Mouse (Mus musculus): ENCODE measurements around the gene Irak2.
"Not testable (repeated sequence)": the region's sequence is repeated elsewhere in the genome, so short reads cannot be mapped to it uniquely, and the experiment has no call there.

The Irak2 gene

GRCm38 (mm10) chr6:113692661-113693133, 54.4 kb downstream of the Irak2 start:
- in situ Hi-C loops (cut with MboI; ENCODE audit: low sequenced_read_pairs): no loop called here

GRCm38 (mm10) chr6:113693377-113693776, 55.1 kb downstream of the Irak2 start:
- in situ Hi-C loops (cut with MboI; ENCODE audit: low sequenced_read_pairs): no loop called here

GRCm38 (mm10) chr6:113695203-113695602, 56.9 kb downstream of the Irak2 start:
- in situ Hi-C loops (cut with MboI; ENCODE audit: low sequenced_read_pairs): no loop called here

GRCm38 (mm10) chr6:113695766-113696355, 57.6 kb downstream of the Irak2 start:
- in situ Hi-C loops (cut with MboI; ENCODE audit: low sequenced_read_pairs): no loop called here

- in situ Hi-C loops (cut with MboI; ENCODE audit: low sequenced_read_pairs): no loop called here
Measured at GRCm38 (mm10) chr6:113696582-113697221, 58.4 kb downstream of the Irak2 start, which contains the start of gene Tatdn2. Gene Tatdn2 (plus strand): TSS chr6:113697050.

GRCm38 (mm10) chr6:113697222-113698205, 59.2 kb downstream of the Irak2 start:
- in situ Hi-C loops (cut with MboI; ENCODE audit: low sequenced_read_pairs): no loop called here

- in situ Hi-C loops (cut with MboI; ENCODE audit: low sequenced_read_pairs): no loop called here
Measured at GRCm38 (mm10) chr6:113712718-113713117, 74.5 kb downstream of the Irak2 start.

- in situ Hi-C loops (cut with MboI; ENCODE audit: low sequenced_read_pairs): not testable (repeated sequence)
Measured at GRCm38 (mm10) chr6:113713389-113713788, 75.1 kb downstream of the Irak2 start.

GRCm38 (mm10) chr6:113714276-113714675, 76.0 kb downstream of the Irak2 start:
- in situ Hi-C loops (cut with MboI; ENCODE audit: low sequenced_read_pairs): no loop called here

- in situ Hi-C loops (cut with MboI; ENCODE audit: low sequenced_read_pairs): no loop called here
Measured at GRCm38 (mm10) chr6:113714797-113715196, 76.5 kb downstream of the Irak2 start.

GRCm38 (mm10) chr6:113717541-113717940, 79.3 kb downstream of the Irak2 start:
- in situ Hi-C loops (cut with MboI; ENCODE audit: low sequenced_read_pairs): no loop called here

GRCm38 (mm10) chr6:113719878-113720277, 81.6 kb downstream of the Irak2 start, which contains the start of gene Ghrl:
Gene Ghrl (minus strand): TSS chr6:113719880.
- in situ Hi-C loops (cut with MboI; ENCODE audit: low sequenced_read_pairs): no loop called here

GRCm38 (mm10) chr6:113721061-113721460, 82.8 kb downstream of the Irak2 start:
- in situ Hi-C loops (cut with MboI; ENCODE audit: low sequenced_read_pairs): no loop called here

GRCm38 (mm10) chr6:113728181-113728580, 89.9 kb downstream of the Irak2 start:
- in situ Hi-C loops (cut with MboI; ENCODE audit: low sequenced_read_pairs): no loop called here

GRCm38 (mm10) chr6:113731296-113731695, 93.0 kb downstream of the Irak2 start:
- in situ Hi-C loops (cut with MboI; ENCODE audit: low sequenced_read_pairs): no loop called here

- in situ Hi-C loops (cut with MboI; ENCODE audit: low sequenced_read_pairs): no loop called here
Measured at GRCm38 (mm10) chr6:113737318-113738046, 99.2 kb downstream of the Irak2 start.

GRCm38 (mm10) chr6:113740236-113741217, 102.3 kb downstream of the Irak2 start, which contains the start of gene Sec13:
Gene Sec13 (minus strand): TSS chr6:113740743.
- in situ Hi-C loops (cut with MboI; ENCODE audit: low sequenced_read_pairs): no loop called here

GRCm38 (mm10) chr6:113741425-113741824, 103.2 kb downstream of the Irak2 start:
- in situ Hi-C loops (cut with MboI; ENCODE audit: low sequenced_read_pairs): no loop called here

- in situ Hi-C loops (cut with MboI; ENCODE audit: low sequenced_read_pairs): no loop called here
Measured at GRCm38 (mm10) chr6:113742321-113742720, 104.1 kb downstream of the Irak2 start.
